Mouse (Mus musculus) MEL (cell line): ENCODE results near the gene Itsn1.

ENCODE experiments used
- CHD2 ChIP-seq: IDR thresholded peaks from 2 replicates; pipeline ENCODE4 v1.6.1; 2011; ENCODE audit warnings: low read length, improper control_type of control experiment
- CTCF ChIP-seq, 3 experiments: IDR thresholded peaks in 2 of 3; conservative IDR thresholded peaks in 1 of 3; 2 replicates each; pipeline ENCODE4 v1.5.1; 2011 to 2012; ENCODE audit warnings: low read length in 3 of 3, low read depth in 2 of 3, mild to moderate bottlenecking in 2 of 3, improper control_type of control experiment in 1 of 3, inconsistent platforms in 1 of 3, mixed read lengths in 1 of 3, moderate library complexity in 1 of 3; ENCODE audit not compliant: control insufficient read depth in 1 of 3, insufficient read depth in 1 of 3, poor library complexity in 1 of 3, severe bottlenecking in 1 of 3
- GATA1 ChIP-seq: IDR thresholded peaks from 2 replicates; pipeline ENCODE4 v1.6.1; 2011; ENCODE audit warnings: low read depth, low read length, improper control_type of control experiment
- KAT2A ChIP-seq: conservative IDR thresholded peaks from 2 replicates; pipeline ENCODE4 v1.6.1; 2012; ENCODE audit warnings: low read depth, low read length, improper control_type of control experiment, inconsistent platforms
- TAL1 ChIP-seq: IDR thresholded peaks from 2 replicates; pipeline ENCODE4 v1.6.1; 2012; ENCODE audit warnings: mild to moderate bottlenecking, inconsistent platforms, low read length, moderate library complexity, mixed read lengths
- ZNF384 ChIP-seq: IDR thresholded peaks from 2 replicates; pipeline ENCODE4 v1.6.1; 2012; ENCODE audit warnings: low read depth, mild to moderate bottlenecking, inconsistent platforms, low read length, improper control_type of control experiment

DNA sequence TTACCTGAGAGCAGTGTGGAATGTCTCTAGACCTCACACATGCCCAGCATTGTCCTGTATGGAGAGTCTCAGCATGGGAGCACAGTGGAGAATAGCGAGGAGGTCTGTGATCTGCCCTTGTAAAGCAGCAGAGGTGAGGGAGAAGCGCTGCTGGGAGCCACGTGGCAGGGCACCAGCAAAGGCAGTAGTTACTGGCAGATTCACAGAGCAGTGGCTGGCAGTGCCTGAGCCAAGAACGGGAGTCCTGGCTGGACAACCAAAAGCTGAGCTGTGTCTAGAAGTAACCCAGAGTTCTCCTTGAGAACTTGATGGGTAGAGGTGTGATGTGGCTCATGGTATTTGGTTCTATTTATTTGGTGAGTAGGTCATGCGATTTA, 137.2 kb downstream of the Itsn1 start:
- TF ChIP-seq GATA1 (no peak), CTCF (IDR thresholded peaks at IDR 0.05 in 2 of 3, conservative IDR thresholded peaks at IDR 0.05 in 1 of 3; ENCODE audit: control insufficient read depth in 1 of 3, insufficient read depth in 1 of 3, low read depth in 2 of 3, low read length in 3 of 3, poor library complexity in 1 of 3, severe bottlenecking in 1 of 3) (no peak), CHD2 (no peak), KAT2A (no peak), ZNF384 (no peak), TAL1 (no peak)
